Mouse (Mus musculus): Measurements from ENCODE around the gene Exosc8. TPM values are rescaled to one million over a fixed set of nuclear protein-coding genes. Genes with fewer than 3 reads are reported as not detected.

Gene Exosc8
- total RNA-seq, 1 experiment from 2014 or later, result 207 TPM

DNA sequence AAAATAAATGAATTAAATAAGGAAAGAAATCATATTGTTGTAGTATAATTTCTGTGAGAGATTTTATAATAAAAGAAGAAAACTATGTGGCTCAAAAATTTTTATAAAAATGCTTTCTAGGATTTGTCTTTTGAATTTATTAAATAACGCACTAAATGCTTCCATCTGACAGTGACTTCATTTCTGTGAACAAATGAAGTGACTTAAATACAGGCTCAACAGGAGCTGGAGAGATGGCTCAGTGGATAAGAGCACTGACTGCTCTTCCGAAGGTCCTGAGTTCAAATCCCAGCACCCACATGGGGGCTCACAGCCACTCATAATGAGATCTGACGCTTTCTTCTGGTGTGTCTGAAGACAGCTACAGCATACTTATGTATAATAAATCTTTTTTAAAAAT is 50.0 kb downstream of the Exosc8 start:
- ATAC-seq (replicated peaks; ENCODE audit: low read depth, poor library complexity, severe bottlenecking), result no peak

DNA sequence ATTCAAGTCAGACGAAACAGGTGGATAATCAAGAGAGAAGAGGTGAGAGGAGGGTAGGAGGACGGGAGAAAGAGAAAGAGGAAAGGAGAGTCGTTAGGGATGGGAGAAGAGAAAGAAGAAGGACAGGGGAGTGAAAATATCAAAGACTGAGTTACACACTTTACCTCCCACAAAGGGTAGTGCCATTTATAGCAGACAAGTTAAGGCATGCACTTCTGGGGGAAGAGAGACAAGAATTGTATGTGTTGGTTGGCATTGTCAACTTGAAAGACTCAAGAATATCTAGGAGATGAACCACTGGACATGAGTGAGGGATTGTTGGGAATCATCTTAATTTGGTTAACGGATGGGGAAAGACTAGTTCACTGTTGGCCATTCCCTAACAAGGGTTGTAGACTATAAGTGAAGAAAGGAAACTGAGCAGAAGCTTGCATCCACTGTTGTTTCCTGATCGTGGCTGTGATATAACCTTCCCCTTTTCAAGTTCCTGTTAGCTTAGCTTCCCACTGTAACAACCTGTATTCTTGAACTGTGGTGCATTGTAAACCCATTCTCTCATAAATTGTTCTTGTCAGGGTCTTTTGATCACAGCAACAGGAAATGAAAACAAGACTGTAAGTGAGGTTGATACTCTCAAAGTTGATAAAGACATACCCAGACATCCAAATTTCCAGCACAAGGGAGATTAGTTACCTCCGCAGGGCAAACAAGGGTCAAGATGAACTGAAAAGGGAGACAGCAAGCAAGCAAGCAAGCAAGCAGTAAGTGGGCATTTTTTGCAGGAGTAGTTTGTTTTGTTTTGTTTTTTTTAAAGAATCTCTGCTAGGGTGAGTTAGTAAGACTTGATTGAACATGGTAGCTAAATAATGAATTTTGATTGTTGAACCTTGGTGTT is 53.6 kb downstream of the Exosc8 start:
- peak; percentile 87 for ATAC-seq (replicated peaks; ENCODE audit: low read depth, poor library complexity, severe bottlenecking)

Other genes starting within 250 kb of the Exosc8 start
- 75.1 and 91.2 TPM in 2 replicates for gene Supt20, start 42.6 kb downstream of the Exosc8 start, total RNA-seq (2017)
- 1.1 TPM in 1 of 2 replicates, not detected in the other for gene Gm21958, start 21.0 kb downstream of the Exosc8 start, total RNA-seq (2017)
- gene Alg5, start 146 bp upstream of the Exosc8 start, total RNA-seq (2017), result 35.1 and 40.8 TPM in 2 replicates
- gene Smad9, start 20.2 kb upstream of the Exosc8 start, total RNA-seq (2017), result not detected in 2 replicates
- 39.8 and 57.0 TPM in 2 replicates for gene Rfxap, start 72.4 kb upstream of the Exosc8 start, total RNA-seq (2017)
- not detected in 2 replicates for gene Sertm1, start 180.5 kb upstream of the Exosc8 start, total RNA-seq (2017)

All from common myeloid progenitor, adult 5-6 weeks (primary cell).